8 mouse cellular contexts compared by ENCODE assay signal in the genomic region with DNA sequence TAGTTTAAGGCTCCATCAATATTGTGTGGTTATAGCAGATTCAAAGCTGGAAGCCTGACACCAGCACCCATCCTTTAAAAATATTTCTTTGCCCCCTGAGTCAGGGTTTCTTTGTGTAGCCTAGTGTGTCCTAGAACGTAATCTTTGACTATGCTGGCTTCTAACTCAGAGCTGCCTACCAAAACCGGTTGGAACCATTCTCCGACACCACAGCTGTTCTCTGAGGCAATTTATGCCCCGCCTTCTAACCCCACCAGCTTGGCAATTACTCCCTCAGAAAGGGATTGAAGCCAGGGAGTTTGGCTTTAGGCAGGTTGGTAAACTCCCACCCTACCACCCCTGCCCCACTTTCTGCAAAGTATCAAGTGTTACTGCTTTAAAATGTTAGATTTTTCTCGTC. TPM values are rescaled to one million over a fixed set of nuclear protein-coding genes. Genes with fewer than 3 reads are reported as not detected.
DNase-seq lines count a peak whose midpoint lies in the region; ATAC-seq and TF ChIP-seq lines count a peak whose summit lies in the region.

No protein-coding gene starts in this region.

- peak; percentile 31 for DNase-seq in kidney, adult 11 months
- no peak for DNase-seq in kidney, postnatal 10 days
- DNase-seq in adipocyte (ENCODE audit: low spot score): peak; percentile 91
- DNase-seq in liver, embryonic 14.5 days (ENCODE audit: low read depth in 3 of 3, low spot score in 3 of 3): no peak
- DNase-seq in right cerebral cortex, postnatal 14 days: no peak
- no peak for DNase-seq in left cerebral cortex, postnatal 36 days (ENCODE audit: low spot score in 2 of 2)
- DNase-seq in urinary bladder, postnatal 14 days (ENCODE audit: low spot score): no peak

- intact Hi-C loops in left cerebral cortex, postnatal 36 days (cut with DNase I): loop anchor here (2.0 to 5.0 kb wide), 2 partner anchors 17 to 51 kb away; no protein-coding TSS in a partner anchor

- no peak overlapping the region for H3K9ac ChIP-seq in forebrain, embryonic 16.5 days (replicated peaks; ENCODE audit: low read depth, low read length)
- H3K9ac ChIP-seq in liver, embryonic 14.5 days (replicated peaks): peak overlapping the region; percentile 36

- H3K36me3 ChIP-seq in forebrain, embryonic 16.5 days (ENCODE audit: control insufficient read depth, insufficient read depth): peaks cover 11% of the 10 kb centered on the region; the same call in 1 of the 2 replicates
- H3K36me3 ChIP-seq in liver, embryonic 14.5 days (replicated peaks; ENCODE audit: control insufficient read depth, insufficient read depth, low read depth): peaks cover 22% of the 10 kb centered on the region

- no peak for TF ChIP-seq EP300 in liver, embryonic 14.5 days (IDR thresholded peaks at IDR 0.05; ENCODE audit: low read depth)

- no peaks in the 10 kb centered on the region for H3K27me3 ChIP-seq in forebrain, embryonic 16.5 days (replicated peaks; ENCODE audit: control insufficient read depth, insufficient read depth, low read length)
- no peaks in the 10 kb centered on the region for H3K27me3 ChIP-seq in liver, embryonic 14.5 days (ENCODE audit: control insufficient read depth, insufficient read depth, low read length)

- H3K4me1 ChIP-seq in forebrain, embryonic 16.5 days (replicated peaks; ENCODE audit: control insufficient read depth, insufficient read depth, low read length): peaks cover 30% of the 10 kb centered on the region
- H3K4me1 ChIP-seq in liver, embryonic 14.5 days (replicated peaks; ENCODE audit: control insufficient read depth in 2 of 2, insufficient read depth in 2 of 2, low read length in 1 of 2): peaks cover 10 to 12% of the 10 kb centered on the region in 2 experiments

- TF ChIP-seq CTCF in liver, embryonic 14.5 days (IDR thresholded peaks at IDR 0.05; ENCODE audit: low read depth): no peak

- ATAC-seq in forebrain, embryonic 16.5 days: no peak
- no peak for ATAC-seq in liver, embryonic 14.5 days (ENCODE audit: insufficient read depth)

- H3K27ac ChIP-seq in forebrain, embryonic 16.5 days (ENCODE audit: low read length): no peak overlapping the region
- peak overlapping the region; percentile 16 for H3K27ac ChIP-seq in liver, embryonic 14.5 days

- H3K4me3 ChIP-seq in forebrain, embryonic 16.5 days (replicated peaks; ENCODE audit: low read length): no peak overlapping the region; the same call in 1 of the 2 replicates
- H3K4me3 ChIP-seq in liver, embryonic 14.5 days (ENCODE audit: insufficient read depth in 1 of 2, low read depth in 2 of 2, low read length in 2 of 2): peak overlapping the region in 1 of 2 experiments; percentile 57; a peak in 2 of 4 replicates

- H3K4me2 ChIP-seq in forebrain, embryonic 16.5 days (ENCODE audit: low read length): peak overlapping the region; percentile 27
- H3K4me2 ChIP-seq in liver, embryonic 14.5 days (ENCODE audit: low read depth): peak overlapping the region; percentile 85

- 36% methylated on average over 5 of the region's 5 CpGs for WGBS in forebrain, embryonic 16.5 days
- 61% methylated on average over 5 of the region's 5 CpGs for WGBS in liver, embryonic 14.5 days (ENCODE audit: insufficient replicate concordance)

- no peaks in the 10 kb centered on the region for H3K9me3 ChIP-seq in forebrain, embryonic 16.5 days (ENCODE audit: control insufficient read depth, low read length)
- H3K9me3 ChIP-seq in liver, embryonic 14.5 days (ENCODE audit: control insufficient read depth, low read length): no peaks in the 10 kb centered on the region

RNA-seq across cellular contexts. Expression of a gene that starts 0.9 kb away (rescaled TPM):
- 68.1 and 72.8 TPM in 2 replicates for polyA plus RNA-seq in forebrain, embryonic 16.5 days (2015; fragmentation: Nextera tagmentation; extraction: Ambion mirVana)
- 12.2 and 17.0 TPM in 2 replicates for polyA plus RNA-seq in liver, embryonic 14.5 days (2012; rRNA removed)
- 26.3 and 30.3 TPM in 2 replicates for polyA plus RNA-seq in liver, embryonic 14.5 days (2014; fragmentation: Nextera tagmentation; extraction: Ambion mirVana)
- total RNA-seq in left cerebral cortex, postnatal 36 days (2021): 10 to 100 TPM; 40.2 to 45.3 TPM

RNA-seq across cellular contexts. Expression of a gene that starts 18.0 kb away (rescaled TPM):
- polyA plus RNA-seq in forebrain, embryonic 16.5 days (2015; fragmentation: Nextera tagmentation; extraction: Ambion mirVana): 109 and 133 TPM in 2 replicates
- 5.7 and 12.0 TPM in 2 replicates for polyA plus RNA-seq in liver, embryonic 14.5 days (2012; rRNA removed)
- 11.0 and 12.4 TPM in 2 replicates for polyA plus RNA-seq in liver, embryonic 14.5 days (2014; fragmentation: Nextera tagmentation; extraction: Ambion mirVana)
- 10 to 100 TPM; 53.7 to 60.8 TPM for total RNA-seq in left cerebral cortex, postnatal 36 days (2021)

RNA-seq across cellular contexts. Expression of a gene that starts 22.9 kb away (rescaled TPM):
- 30.7 and 37.0 TPM in 2 replicates for polyA plus RNA-seq in forebrain, embryonic 16.5 days (2015; fragmentation: Nextera tagmentation; extraction: Ambion mirVana)
- 6.2 and 8.8 TPM in 2 replicates for polyA plus RNA-seq in liver, embryonic 14.5 days (2012; rRNA removed)
- polyA plus RNA-seq in liver, embryonic 14.5 days (2014; fragmentation: Nextera tagmentation; extraction: Ambion mirVana): 7.0 and 9.2 TPM in 2 replicates
- total RNA-seq in left cerebral cortex, postnatal 36 days (2021): 10 to 100 TPM; 27.5 to 36.2 TPM

RNA-seq across cellular contexts. Expression of a gene that starts 27.7 kb away (rescaled TPM):
- polyA plus RNA-seq in forebrain, embryonic 16.5 days (2015; fragmentation: Nextera tagmentation; extraction: Ambion mirVana): 2.6 and 4.0 TPM in 2 replicates
- 0.28 and 0.47 TPM in 2 replicates for polyA plus RNA-seq in liver, embryonic 14.5 days (2012; rRNA removed)
- polyA plus RNA-seq in liver, embryonic 14.5 days (2014; fragmentation: Nextera tagmentation; extraction: Ambion mirVana): 0.19 and 0.61 TPM in 2 replicates
- 1 to 10 TPM; 2.9 to 7.7 TPM for total RNA-seq in left cerebral cortex, postnatal 36 days (2021)

RNA-seq across cellular contexts. Expression of a gene that starts 30.8 kb away (rescaled TPM):
- polyA plus RNA-seq in forebrain, embryonic 16.5 days (2015; fragmentation: Nextera tagmentation; extraction: Ambion mirVana): 16.4 and 17.9 TPM in 2 replicates
- polyA plus RNA-seq in liver, embryonic 14.5 days (2012; rRNA removed): 8.9 and 10.1 TPM in 2 replicates
- polyA plus RNA-seq in liver, embryonic 14.5 days (2014; fragmentation: Nextera tagmentation; extraction: Ambion mirVana): 5.4 and 7.1 TPM in 2 replicates
- total RNA-seq in left cerebral cortex, postnatal 36 days (2021): 100 to 1,000 TPM in 1 of 2 experiments, 10 to 100 TPM in 1; 93.3 to 101 TPM

Comparison
In these comparisons a context has a peak if more than half of its experiments do, and no peak if none do; other contexts are left out.
1. DNase-seq: peak in kidney, adult 11 months (single experiment) and adipocyte (single experiment); none in kidney, postnatal 10 days (single experiment), liver, embryonic 14.5 days (0 of 3), right cerebral cortex, postnatal 14 days (single experiment), left cerebral cortex, postnatal 36 days (0 of 2) and urinary bladder, postnatal 14 days (single experiment).